Mouse (Mus musculus): ENCODE results near the gene Pdik1l. TPM values are rescaled to one million over a fixed set of nuclear protein-coding genes. Genes with fewer than 3 reads are reported as not detected.

Gene Pdik1l
- polyA plus RNA-seq, 1 experiment from 2014 or later, result 10.0 TPM

GRCm38 (mm10) chr4:134253722-134254324 is 33.9 kb downstream of the Pdik1l start, which contains the start of gene Grrp1:
Gene Grrp1 (minus strand): TSS chr4:134254106.
- H3K4me3 ChIP-seq (ENCODE audit: low read depth, low read length), result peak within 1 kb of the TSS; percentile 43
- peak within 1 kb of the TSS; percentile 23; the same call in 1 of the 2 replicates for H3K9ac ChIP-seq (replicated peaks; ENCODE audit: low read depth)
- DNase-seq (ENCODE audit: low spot score) (peak; percentile 45), ATAC-seq (peak; percentile 7; the same call in 1 of the 2 replicates)
- no peaks in the 10 kb centered on the region for H3K9me3 ChIP-seq (ENCODE audit: low read length)
- no peaks in the 10 kb centered on the region for H3K36me3 ChIP-seq (ENCODE audit: insufficient read depth, low read length)
- WGBS, result 2% methylated on average over 13 of the region's 13 CpGs
- peaks cover 24% of the 10 kb centered on the region for H3K27me3 ChIP-seq (replicated peaks; ENCODE audit: insufficient read depth, low read length)
- peak within 1 kb of the TSS; percentile 84 for H3K4me2 ChIP-seq (replicated peaks; ENCODE audit: low read depth, low read length)
- TF ChIP-seq CTCF (IDR thresholded peaks at IDR 0.05) (no peak), EP300 (IDR thresholded peaks at IDR 0.05) (no peak)
- peak within 1 kb of the TSS; percentile 60 for H3K27ac ChIP-seq (ENCODE audit: low read length)
- peaks cover 20% of the 10 kb centered on the region for H3K4me1 ChIP-seq (ENCODE audit: insufficient read depth, low read depth, low read length)

GRCm38 (mm10) chr4:134252911-134253721 is 34.6 kb downstream of the Pdik1l start:
- Histone ChIP-seq H3K27me3 (replicated peaks; ENCODE audit: insufficient read depth, low read length) (peaks cover 24% of the 10 kb centered on the region), H3K4me3 (ENCODE audit: low read depth, low read length) (peak overlapping the region; percentile 43), H3K4me2 (replicated peaks; ENCODE audit: low read depth, low read length) (peak overlapping the region; percentile 84), H3K9ac (replicated peaks; ENCODE audit: low read depth) (peak overlapping the region; percentile 23; the same call in 1 of the 2 replicates), H3K4me1 (ENCODE audit: insufficient read depth, low read depth, low read length) (peaks cover 20% of the 10 kb centered on the region), H3K27ac (ENCODE audit: low read length) (peak overlapping the region; percentile 60), H3K9me3 (ENCODE audit: low read length) (no peaks in the 10 kb centered on the region), H3K36me3 (ENCODE audit: insufficient read depth, low read length) (no peaks in the 10 kb centered on the region)
- ATAC-seq (no peak), DNase-seq (ENCODE audit: low spot score) (no peak)
- 27% methylated on average over 15 of the region's 15 CpGs for WGBS
- TF ChIP-seq EP300 (IDR thresholded peaks at IDR 0.05) (no peak), CTCF (IDR thresholded peaks at IDR 0.05) (no peak)

GRCm38 (mm10) chr4:134252131-134252910 is 35.4 kb downstream of the Pdik1l start:
- 17% methylated on average over 22 of the region's 22 CpGs for WGBS
- peak; percentile 44 for DNase-seq (ENCODE audit: low spot score)
- no peaks in the 10 kb centered on the region for H3K9me3 ChIP-seq (ENCODE audit: low read length)
- H3K9ac ChIP-seq (replicated peaks; ENCODE audit: low read depth), result no peak overlapping the region
- H3K4me2 ChIP-seq (replicated peaks; ENCODE audit: low read depth, low read length), result peak overlapping the region; percentile 84
- peak; percentile 54 for ATAC-seq
- H3K4me3 ChIP-seq (ENCODE audit: low read depth, low read length), result peak overlapping the region; percentile 43
- H3K4me1 ChIP-seq (ENCODE audit: insufficient read depth, low read depth, low read length), result peaks cover 20% of the 10 kb centered on the region
- no peaks in the 10 kb centered on the region for H3K36me3 ChIP-seq (ENCODE audit: insufficient read depth, low read length)
- peaks cover 24% of the 10 kb centered on the region for H3K27me3 ChIP-seq (replicated peaks; ENCODE audit: insufficient read depth, low read length)
- peak overlapping the region; percentile 60 for H3K27ac ChIP-seq (ENCODE audit: low read length)
- TF ChIP-seq EP300 (IDR thresholded peaks at IDR 0.05) (peak; percentile 37; the same call in 1 of the 2 replicates), CTCF (IDR thresholded peaks at IDR 0.05) (no peak)

GRCm38 (mm10) chr4:134251241-134252130 is 36.2 kb downstream of the Pdik1l start:
- Histone ChIP-seq H3K4me1 (ENCODE audit: insufficient read depth, low read depth, low read length) (peaks cover 20% of the 10 kb centered on the region), H3K4me3 (ENCODE audit: low read depth, low read length) (peak overlapping the region; percentile 43), H3K9me3 (ENCODE audit: low read length) (no peaks in the 10 kb centered on the region), H3K27ac (ENCODE audit: low read length) (peak overlapping the region; percentile 38), H3K9ac (replicated peaks; ENCODE audit: low read depth) (no peak overlapping the region), H3K36me3 (ENCODE audit: insufficient read depth, low read length) (no peaks in the 10 kb centered on the region), H3K27me3 (replicated peaks; ENCODE audit: insufficient read depth, low read length) (peaks cover 24% of the 10 kb centered on the region), H3K4me2 (replicated peaks; ENCODE audit: low read depth, low read length) (peak overlapping the region; percentile 84)
- WGBS, result 1% methylated on average over 86 of the region's 91 CpGs
- no peak for DNase-seq (ENCODE audit: low spot score)
- TF ChIP-seq EP300 (IDR thresholded peaks at IDR 0.05), result no peak
- no peak for TF ChIP-seq CTCF (IDR thresholded peaks at IDR 0.05)
- no peak for ATAC-seq

GRCm38 (mm10) chr4:134250930-134251240 is 36.8 kb downstream of the Pdik1l start:
- Histone ChIP-seq H3K9ac (replicated peaks; ENCODE audit: low read depth) (no peak overlapping the region), H3K36me3 (ENCODE audit: insufficient read depth, low read length) (no peaks in the 10 kb centered on the region), H3K4me3 (ENCODE audit: low read depth, low read length) (peak overlapping the region; percentile 43), H3K9me3 (ENCODE audit: low read length) (no peaks in the 10 kb centered on the region), H3K27me3 (replicated peaks; ENCODE audit: insufficient read depth, low read length) (peaks cover 24% of the 10 kb centered on the region), H3K4me1 (ENCODE audit: insufficient read depth, low read depth, low read length) (peaks cover 16% of the 10 kb centered on the region; the same call in 1 of the 2 replicates), H3K27ac (ENCODE audit: low read length) (no peak overlapping the region), H3K4me2 (replicated peaks; ENCODE audit: low read depth, low read length) (peak overlapping the region; percentile 84)
- WGBS, result 19% methylated on average over 10 of the region's 10 CpGs
- DNase-seq (ENCODE audit: low spot score) (no peak), ATAC-seq (no peak)
- TF ChIP-seq EP300 (IDR thresholded peaks at IDR 0.05) (no peak), CTCF (IDR thresholded peaks at IDR 0.05) (no peak)
